ENCODE assay signal across 24 mouse cellular contexts in the genomic region with DNA sequence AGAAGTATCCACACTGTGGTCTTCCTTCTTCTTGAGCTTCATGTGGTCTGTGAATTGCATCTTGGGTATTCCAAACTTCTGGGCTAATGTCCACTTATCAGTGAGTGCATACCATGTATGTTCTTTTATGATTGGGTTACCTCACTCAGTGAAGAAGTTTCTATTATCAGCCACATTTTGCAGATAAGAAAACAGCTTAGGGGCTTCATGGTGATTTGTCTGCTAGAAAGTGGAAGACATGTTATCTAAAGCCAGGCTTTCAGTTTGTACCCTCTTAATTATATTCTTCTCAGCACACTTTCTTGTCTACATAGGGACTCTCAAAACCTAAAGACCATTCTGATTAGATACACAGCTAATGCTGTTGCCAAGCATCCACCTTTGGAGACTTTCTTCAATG.
"Had no signal": no experiment of that assay in that cellular context is flagged by ENCODE, and none has a peak within 500 bp of the region (broad histone marks: within the 10 kb centered on the region; RNA-seq: fewer than 3 reads in every experiment).

No protein-coding gene starts in this region.

- H3K9me3 ChIP-seq: heart, embryonic 10.5 days; hindbrain, embryonic 13.5 days; hindbrain, embryonic 15.5 days; limb, embryonic 13.5 days; limb, embryonic 15.5 days had no signal

- ATAC-seq: hindbrain, postnatal 0 days; intestine, embryonic 16.5 days had no signal

- DNase-seq: gastrocnemius, adult 2 months; gastrocnemius, postnatal 10 days; gastrocnemius, postnatal 25 days; heart, adult 18-20 months; heart, postnatal 10 days; heart, postnatal 36 days; kidney, adult 11 months; kidney, adult 8-10 months; kidney, postnatal 10 days; kidney, postnatal 25 days; kidney, postnatal 4 days; layer of hippocampus, adult 9-11 months; layer of hippocampus, postnatal 36 days; left cerebral cortex, postnatal 4 days had no signal

- H3K36me3 ChIP-seq: heart, embryonic 10.5 days; heart, embryonic 12.5 days; hindbrain, embryonic 13.5 days; hindbrain, embryonic 15.5 days; limb, embryonic 13.5 days; limb, embryonic 15.5 days had no signal

- H3K9ac ChIP-seq: heart, embryonic 12.5 days; hindbrain, embryonic 13.5 days; hindbrain, embryonic 15.5 days; limb, embryonic 13.5 days; limb, embryonic 15.5 days; liver, embryonic 14.5 days had no signal

- H3K27me3 ChIP-seq: heart, embryonic 12.5 days; hindbrain, embryonic 13.5 days; hindbrain, embryonic 15.5 days; limb, embryonic 13.5 days; limb, embryonic 15.5 days had no signal

- H3K4me3 ChIP-seq: gastrocnemius, adult 2 months; heart, embryonic 10.5 days; heart, embryonic 12.5 days; hindbrain, embryonic 13.5 days; hindbrain, embryonic 15.5 days; layer of hippocampus, adult 2 months; limb, embryonic 13.5 days; limb, embryonic 15.5 days had no signal

- H3K27ac ChIP-seq: gastrocnemius, adult 2 months; heart, embryonic 10.5 days; hindbrain, embryonic 13.5 days; hindbrain, embryonic 15.5 days; hindbrain, postnatal 0 days; layer of hippocampus, adult 2 months; limb, embryonic 13.5 days; limb, embryonic 15.5 days; liver, embryonic 14.5 days had no signal

- H3K4me1 ChIP-seq: heart, embryonic 10.5 days; heart, embryonic 12.5 days; hindbrain, embryonic 13.5 days; hindbrain, embryonic 15.5 days; limb, embryonic 13.5 days; limb, embryonic 15.5 days had no signal

- H3K4me2 ChIP-seq: heart, embryonic 12.5 days; hindbrain, embryonic 13.5 days; hindbrain, embryonic 15.5 days; limb, embryonic 13.5 days; limb, embryonic 15.5 days had no signal
